In the genomic region with DNA sequence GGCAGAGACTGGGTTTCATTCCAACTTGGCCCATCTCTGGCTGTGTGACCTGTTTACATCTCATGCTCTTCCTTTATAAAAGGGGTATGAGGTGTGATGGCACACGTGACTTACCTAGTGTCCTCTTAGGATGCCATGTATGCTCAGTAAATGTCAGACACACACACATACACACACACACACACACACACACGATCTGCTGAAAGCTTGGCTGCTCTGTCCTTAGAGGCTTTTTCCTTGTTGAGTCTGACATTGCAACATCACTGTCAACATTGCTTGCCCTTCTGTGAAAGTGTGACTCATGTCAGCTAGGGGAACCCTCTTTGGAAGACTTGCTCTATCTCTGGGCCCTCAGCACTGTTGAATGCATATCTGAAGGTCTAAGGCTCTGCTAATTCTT, we compare ENCODE assay signal across 30 mouse cellular contexts. TPM values are rescaled to one million over a fixed set of nuclear protein-coding genes. Genes with fewer than 3 reads are reported as not detected.
DNase-seq lines count a peak whose midpoint lies in the region; ATAC-seq and TF ChIP-seq lines count a peak whose summit lies in the region.
"Had no signal": no experiment of that assay in that cellular context is flagged by ENCODE, and none has a peak within 500 bp of the region (broad histone marks: within the 10 kb centered on the region; RNA-seq: fewer than 3 reads in every experiment).

No protein-coding gene starts in this region.

- 17% methylated on average over 2 of the region's 2 CpGs for WGBS in liver, adult 2 months
- WGBS in liver, embryonic 11.5 days: 58% methylated on average over 2 of the region's 2 CpGs
- 48% methylated on average over 2 of the region's 2 CpGs for WGBS in liver, embryonic 16.5 days (ENCODE audit: insufficient replicate concordance)
- WGBS in hindbrain, embryonic 13.5 days: 85% methylated on average over 2 of the region's 2 CpGs

- H3K4me2 ChIP-seq in liver, embryonic 11.5 days: no peak overlapping the region
- H3K4me2 ChIP-seq in liver, embryonic 16.5 days (ENCODE audit: low read depth, low read length): no peak overlapping the region
- no peak overlapping the region for H3K4me2 ChIP-seq in hindbrain, embryonic 13.5 days
- H3K4me2 ChIP-seq: embryonic facial prominence, embryonic 13.5 days; forebrain, embryonic 13.5 days; heart, embryonic 15.5 days; hindbrain, embryonic 15.5 days; liver, embryonic 13.5 days; neural tube, embryonic 15.5 days had no signal

- H3K36me3 ChIP-seq in liver, adult 2 months (ENCODE audit: control insufficient read depth, insufficient read depth, low read length): no peaks in the 10 kb centered on the region
- no peaks in the 10 kb centered on the region for H3K36me3 ChIP-seq in liver, embryonic 11.5 days (ENCODE audit: control insufficient read depth, insufficient read depth, low read length)
- H3K36me3 ChIP-seq in C2C12 (ENCODE audit: control insufficient read depth, insufficient read depth): no peaks in the 10 kb centered on the region
- H3K36me3 ChIP-seq in liver, embryonic 16.5 days (ENCODE audit: control insufficient read depth, insufficient read depth): no peaks in the 10 kb centered on the region
- H3K36me3 ChIP-seq in hindbrain, embryonic 13.5 days: no peaks in the 10 kb centered on the region
- H3K36me3 ChIP-seq: embryonic facial prominence, embryonic 13.5 days; heart, embryonic 15.5 days; hindbrain, embryonic 15.5 days; limb, embryonic 10.5 days; liver, embryonic 13.5 days; midbrain, embryonic 10.5 days; neural tube, embryonic 15.5 days had no signal

- no peak overlapping the region for H3ac ChIP-seq in C2C12 (ENCODE audit: control insufficient read depth, insufficient read length, low read depth)

- TF ChIP-seq POLR2A in liver, adult 2 months (IDR thresholded peaks at IDR 0.05; ENCODE audit: extremely low read depth, insufficient read depth, low read length): no peak

- TF ChIP-seq CTCF in liver, adult 2 months (IDR thresholded peaks at IDR 0.05; ENCODE audit: low read depth, low read length): no peak
- no peak for TF ChIP-seq CTCF in C2C12 (IDR thresholded peaks at IDR 0.05; ENCODE audit: control insufficient read depth, insufficient read depth, insufficient read length)

- no peak for ATAC-seq in liver, embryonic 11.5 days (replicated peaks; ENCODE audit: low FRiP score)
- ATAC-seq in liver, embryonic 16.5 days (ENCODE audit: low read depth): peak; percentile 78
- ATAC-seq in hindbrain, embryonic 13.5 days (ENCODE audit: low FRiP score): no peak
- ATAC-seq: CD4-positive, CD25-positive, alpha-beta regulatory T cell, adult 4 months; forebrain, embryonic 13.5 days; lung, postnatal 0 days had no signal

- H3K9ac ChIP-seq in liver, adult 2 months (ENCODE audit: low read depth, low read length): no peak overlapping the region
- no peak overlapping the region for H3K9ac ChIP-seq in liver, embryonic 11.5 days (ENCODE audit: low read depth, low read length)
- no peak overlapping the region for H3K9ac ChIP-seq in liver, embryonic 16.5 days (ENCODE audit: low read depth, low read length)
- no peak overlapping the region for H3K9ac ChIP-seq in hindbrain, embryonic 13.5 days
- H3K9ac ChIP-seq: embryonic facial prominence, embryonic 13.5 days; forebrain, embryonic 13.5 days; heart, embryonic 15.5 days; hindbrain, embryonic 15.5 days; liver, embryonic 13.5 days; neural tube, embryonic 15.5 days had no signal

- H3K79me3 ChIP-seq in C2C12 (ENCODE audit: low read depth): no peaks in the 10 kb centered on the region

- DNase-seq in liver, adult 2 months (ENCODE audit: extremely low read depth, low read depth, low spot score): peak; percentile 80
- DNase-seq in liver, embryonic 11.5 days (ENCODE audit: low spot score): no peak
- DNase-seq in layer of hippocampus, postnatal 10 days (ENCODE audit: low spot score in 2 of 2): no peak
- DNase-seq in testis, postnatal 10 days (ENCODE audit: low spot score): no peak
- DNase-seq: cerebellum, adult 8-10 months; cerebellum, postnatal 36 days; embryo, embryonic 11 days; heart, postnatal 36 days; kidney, adult 2 months; liver, embryonic 13.5 days; right cerebral cortex, adult 18-20 months; right cerebral cortex, postnatal 4 days; thymus, adult 18-20 months; thymus, postnatal 36 days had no signal

- H3K4me1 ChIP-seq in liver, adult 2 months (ENCODE audit: control insufficient read depth, insufficient read depth, low read length): peaks cover 8% of the 10 kb centered on the region
- peaks cover 18% of the 10 kb centered on the region for H3K4me1 ChIP-seq in liver, embryonic 11.5 days (replicated peaks; ENCODE audit: control insufficient read depth, insufficient read depth, low read length)
- H3K4me1 ChIP-seq in liver, embryonic 16.5 days (ENCODE audit: control insufficient read depth, low read depth, low read length): peaks cover 16% of the 10 kb centered on the region
- H3K4me1 ChIP-seq in hindbrain, embryonic 13.5 days (replicated peaks): peaks cover 9% of the 10 kb centered on the region; the same call in 1 of the 2 replicates
- H3K4me1 ChIP-seq: hindbrain, embryonic 15.5 days; neural tube, embryonic 15.5 days had no signal

- H3K4me3 ChIP-seq in liver, adult 2 months (ENCODE audit: insufficient read depth, low read depth, low read length): no peak overlapping the region
- no peak overlapping the region for H3K4me3 ChIP-seq in liver, embryonic 11.5 days (ENCODE audit: low read depth, low read length)
- H3K4me3 ChIP-seq in C2C12 (ENCODE audit: insufficient read depth, poor library complexity, severe bottlenecking): no peak overlapping the region
- H3K4me3 ChIP-seq in liver, embryonic 16.5 days (ENCODE audit: low read depth, low read length): no peak overlapping the region
- no peak overlapping the region for H3K4me3 ChIP-seq in hindbrain, embryonic 13.5 days
- H3K4me3 ChIP-seq: embryonic facial prominence, embryonic 13.5 days; erythroblast, embryonic 14.5 days; forebrain, embryonic 13.5 days; heart, embryonic 15.5 days; hindbrain, embryonic 15.5 days; limb, embryonic 10.5 days; liver, embryonic 13.5 days; midbrain, embryonic 10.5 days; neural tube, embryonic 15.5 days had no signal

- no peak overlapping the region for H3K27ac ChIP-seq in liver, adult 2 months (replicated peaks; ENCODE audit: insufficient read depth, low read depth, low read length)
- no peak overlapping the region for H3K27ac ChIP-seq in liver, embryonic 11.5 days (ENCODE audit: low read depth, low read length)
- no peak overlapping the region for H3K27ac ChIP-seq in liver, embryonic 16.5 days (ENCODE audit: low read length)
- H3K27ac ChIP-seq in hindbrain, embryonic 13.5 days: no peak overlapping the region
- H3K27ac ChIP-seq: embryonic facial prominence, embryonic 13.5 days; forebrain, embryonic 13.5 days; heart, embryonic 15.5 days; hindbrain, embryonic 15.5 days; kidney, postnatal 0 days; liver, embryonic 13.5 days; macrophage; neural tube, embryonic 15.5 days had no signal

- no peaks in the 10 kb centered on the region for H3K9me3 ChIP-seq in liver, embryonic 11.5 days (ENCODE audit: control insufficient read depth, low read length)
- no peaks in the 10 kb centered on the region for H3K9me3 ChIP-seq in liver, embryonic 16.5 days (replicated peaks; ENCODE audit: control insufficient read depth, low read length)
- H3K9me3 ChIP-seq in hindbrain, embryonic 13.5 days: no peaks in the 10 kb centered on the region
- H3K9me3 ChIP-seq: embryonic facial prominence, embryonic 13.5 days; forebrain, embryonic 13.5 days; heart, embryonic 15.5 days; hindbrain, embryonic 15.5 days; limb, embryonic 10.5 days; liver, embryonic 13.5 days; midbrain, embryonic 10.5 days; neural tube, embryonic 15.5 days had no signal

- H3K79me2 ChIP-seq in liver, adult 2 months (ENCODE audit: control insufficient read depth, insufficient read depth, low read length): no peaks in the 10 kb centered on the region
- no peaks in the 10 kb centered on the region for H3K79me2 ChIP-seq in C2C12 (ENCODE audit: control insufficient read depth, insufficient read depth)

- H3K27me3 ChIP-seq in liver, adult 2 months (ENCODE audit: control insufficient read depth, insufficient read depth, low read length): no peaks in the 10 kb centered on the region; the same call in 1 of the 2 replicates
- H3K27me3 ChIP-seq in liver, embryonic 11.5 days (replicated peaks; ENCODE audit: control insufficient read depth, insufficient read depth, low read length): peaks cover 21% of the 10 kb centered on the region
- no peaks in the 10 kb centered on the region for H3K27me3 ChIP-seq in C2C12 (ENCODE audit: control insufficient read depth, insufficient read depth, insufficient read length)
- peaks cover 16% of the 10 kb centered on the region for H3K27me3 ChIP-seq in liver, embryonic 16.5 days (ENCODE audit: control insufficient read depth, insufficient read depth, low read depth, low read length)
- peaks cover 28% of the 10 kb centered on the region for H3K27me3 ChIP-seq in hindbrain, embryonic 13.5 days

TF ChIP-seq in C2C12, 6 proteins besides CTCF, POLR2A, EP300 and RAD21:
- no peak for TF ChIP-seq MYOD1 (IDR thresholded peaks at IDR 0.05; ENCODE audit: control insufficient read depth, insufficient read length, low read depth)
- TF ChIP-seq CEBPB (IDR thresholded peaks at IDR 0.05; ENCODE audit: low read depth): peak; percentile 48
- no peak for TF ChIP-seq MAX (IDR thresholded peaks at IDR 0.05)
- no peak for TF ChIP-seq MYOG (IDR thresholded peaks at IDR 0.05; ENCODE audit: control insufficient read depth, extremely low read depth, insufficient read length)
TF ChIP-seq in C2C12: peak in this region for 1.

RNA-seq across cellular contexts. Expression of gene Nr5a1, which starts 3.1 kb away (rescaled TPM):
- total RNA-seq in liver, adult 2 months (2014; rRNA removed): 0.74 TPM in 1 of 2 replicates, not detected in the other
- polyA plus RNA-seq in liver, adult 2 months (2012; rRNA removed): not detected in 2 replicates
- 0.11 and 0.25 TPM in 2 replicates for polyA plus RNA-seq in liver, embryonic 11.5 days (2014; fragmentation: Nextera tagmentation; extraction: Ambion mirVana)
- 0.01 TPM for polyA plus RNA-seq in C2C12 (2012; fragmentation: generic; extraction: Trizol)
- 0.11 and 0.22 TPM in 2 replicates for polyA plus RNA-seq in liver, embryonic 16.5 days (2015; fragmentation: Nextera tagmentation; extraction: Ambion mirVana)
- not detected for total RNA-seq in layer of hippocampus, postnatal 10 days (2021)
- polyA plus RNA-seq in hindbrain, embryonic 13.5 days (2015; fragmentation: Nextera tagmentation; extraction: Ambion mirVana): 0.09 TPM in 1 of 2 replicates, not detected in the other
- total RNA-seq: heart, postnatal 36 days; layer of hippocampus, postnatal 14 days had no signal
- polyA plus RNA-seq: CD4-positive, CD25-positive, alpha-beta regulatory T cell, adult 4 months; erythroblast, embryonic 14.5 days; heart, embryonic 15.5 days; hindbrain, embryonic 15.5 days; limb, embryonic 10.5 days; liver, embryonic 13.5 days; macrophage had no signal
